Comparison of ENCODE assay signal across 10 mouse cellular contexts in genomic region chr3:100485390-100486132, GRCm38 (mm10). TPM values are rescaled to one million over a fixed set of nuclear protein-coding genes. Genes with fewer than 3 reads are reported as not detected.
DNase-seq lines count a peak whose midpoint lies in the region; ATAC-seq lines count a peak whose summit lies in the region.
"Had no signal": no experiment of that assay in that cellular context is flagged by ENCODE, and none has a peak within 500 bp of the region (broad histone marks: within the 10 kb centered on the region; RNA-seq: fewer than 3 reads in every experiment).

No protein-coding gene starts in this region.

- peaks cover 10% of the 10 kb centered on the region for H3K4me1 ChIP-seq in heart, embryonic 15.5 days (replicated peaks)
- H3K4me1 ChIP-seq in stomach, embryonic 16.5 days (ENCODE audit: control insufficient read depth, insufficient read depth, low read length), result peaks cover 13% of the 10 kb centered on the region

- peaks cover 33% of the 10 kb centered on the region for H3K27me3 ChIP-seq in heart, embryonic 15.5 days
- 0 out of 2 replicates have a peak, but pooled peaks cover 3% of the 10 kb centered on the region for H3K27me3 ChIP-seq in stomach, embryonic 16.5 days (ENCODE audit: control insufficient read depth, insufficient read depth, low read length)

- H3K9ac ChIP-seq in heart, embryonic 15.5 days, result no peak overlapping the region
- peak overlapping the region; percentile 40; the same call in 1 of the 2 replicates for H3K9ac ChIP-seq in stomach, embryonic 16.5 days (ENCODE audit: low read length)
- H3K9ac ChIP-seq: forebrain, postnatal 0 days had no signal

- WGBS in heart, embryonic 15.5 days, result 53% methylated on average over 11 of the region's 11 CpGs
- 54% methylated on average over 11 of the region's 11 CpGs for WGBS in stomach, embryonic 16.5 days

- no peak for ATAC-seq in heart, embryonic 15.5 days (replicated peaks; ENCODE audit: insufficient number of reproducible peaks, insufficient read depth, low FRiP score, low read depth)
- no peak for ATAC-seq in stomach, embryonic 16.5 days (ENCODE audit: insufficient read depth, low FRiP score)
- ATAC-seq: forebrain, postnatal 0 days had no signal

- 0 out of 2 replicates have a peak overlapping the region, but pooled peaks have one; percentile 2 for H3K4me3 ChIP-seq in heart, embryonic 15.5 days
- H3K4me3 ChIP-seq in stomach, embryonic 16.5 days (replicated peaks; ENCODE audit: low read length), result no peak overlapping the region; the same call in 1 of the 2 replicates

- H3K36me3 ChIP-seq in heart, embryonic 15.5 days, result no peaks in the 10 kb centered on the region
- no peaks in the 10 kb centered on the region for H3K36me3 ChIP-seq in stomach, embryonic 16.5 days (ENCODE audit: control insufficient read depth, insufficient read depth, low read length)

- no peak for DNase-seq in heart, adult 9 months (ENCODE audit: low spot score in 2 of 2)
- DNase-seq in spleen, adult 12 weeks (ENCODE audit: low spot score), result peak; percentile 26
- DNase-seq in spleen, postnatal 14 days (ENCODE audit: low spot score in 2 of 2), result no peak
- DNase-seq in kidney, postnatal 25 days, result peak; percentile 28 to 65
- DNase-seq in right cerebral cortex, postnatal 10 days (ENCODE audit: low spot score in 2 of 2), result no peak
- DNase-seq in adrenal gland, adult 2 months, result no peak
- DNase-seq: forebrain, postnatal 0 days had no signal

- H3K4me2 ChIP-seq in heart, embryonic 15.5 days, result no peak overlapping the region; the same call in 1 of the 2 replicates
- no peak overlapping the region for H3K4me2 ChIP-seq in stomach, embryonic 16.5 days (ENCODE audit: low read depth, low read length)
- H3K4me2 ChIP-seq: midbrain, embryonic 11.5 days had no signal

- H3K9me3 ChIP-seq in heart, embryonic 15.5 days (replicated peaks), result no peaks in the 10 kb centered on the region
- H3K9me3 ChIP-seq in stomach, embryonic 16.5 days (replicated peaks; ENCODE audit: control insufficient read depth, low read length), result no peaks in the 10 kb centered on the region

- no peak overlapping the region for H3K27ac ChIP-seq in heart, embryonic 15.5 days
- H3K27ac ChIP-seq in stomach, embryonic 16.5 days (ENCODE audit: low read length), result no peak overlapping the region

RNA-seq across cellular contexts. Expression of gene Tent5c, which starts 3.6 kb away (rescaled TPM):
- 28.5 and 34.7 TPM in 2 replicates for polyA plus RNA-seq in heart, embryonic 15.5 days (2015; fragmentation: Nextera tagmentation; extraction: Ambion mirVana)
- polyA plus RNA-seq in stomach, embryonic 16.5 days (2015; fragmentation: Nextera tagmentation; extraction: Ambion mirVana), result 20.2 and 21.5 TPM in 2 replicates
- 1 to 10 TPM; 6.0 to 6.8 TPM for total RNA-seq in adrenal gland, adult 2 months (2021)
- polyA plus RNA-seq in adrenal gland, adult 2 months (2012; rRNA removed), result 0.55 and 0.73 TPM in 2 replicates

Comparison
In these comparisons a context has a peak if more than half of its experiments do, and no peak if none do; other contexts are left out.
1. DNase-seq: peak in spleen, adult 12 weeks (single experiment) and kidney, postnatal 25 days (2 of 2); none in heart, adult 9 months (0 of 2), spleen, postnatal 14 days (0 of 2), right cerebral cortex, postnatal 10 days (0 of 2) and adrenal gland, adult 2 months (single experiment).
2. RNA of gene Tent5c, which starts 3.6 kb away (polyA plus RNA-seq): 28.5 to 34.7 TPM in heart, embryonic 15.5 days and 20.2 to 21.5 TPM in stomach, embryonic 16.5 days; 0.55 to 0.73 TPM in adrenal gland, adult 2 months; every median in the first group is over 10 times any median in the second.